Mouse (Mus musculus) MEL (cell line): Measurements from ENCODE around the gene Cdhr4. TPM values are rescaled to one million over a fixed set of nuclear protein-coding genes. Genes with fewer than 3 reads are reported as not detected.
A peak's percentile ranks its signal among the peaks of the same experiment; 100 is the strongest.

ENCODE experiments used
- DNase-seq: peaks from one replicate; pipeline ENCODE4 v3.0.0; 2011; ENCODE audit warnings: low read depth, low spot score
- H3K27ac ChIP-seq: 2 replicates; pipeline ENCODE4 v1.5.1; 2012; ENCODE audit warnings: low read depth, mild to moderate bottlenecking, control low read depth, low read length, moderate library complexity; ENCODE audit not compliant: control insufficient read depth
- H3K27me3 ChIP-seq, 2 experiments: fragments of 150-350 bp in 1 of 2; sonication (generic) in 1 of 2; 2 replicates each; pipeline ENCODE4 v1.6.1; 2012; ENCODE audit warnings: low read length in 2 of 2, mild to moderate bottlenecking in 2 of 2, improper control_type of control experiment in 1 of 2, moderate library complexity in 1 of 2; ENCODE audit not compliant: insufficient read depth in 2 of 2, control insufficient read depth in 1 of 2
- H3K36me3 ChIP-seq, 2 experiments: 2 replicates each; pipeline ENCODE4 v1.6.1; 2012 to 2014; ENCODE audit warnings: low read length in 2 of 2, improper control_type of control experiment in 1 of 2, inconsistent platforms in 1 of 2, mild to moderate bottlenecking in 1 of 2; ENCODE audit not compliant: insufficient read depth in 2 of 2, control insufficient read depth in 1 of 2
- H3K4me1 ChIP-seq, 2 experiments: fragments of 150-350 bp in 1 of 2; sonication (generic) in 1 of 2; 2 replicates each; pipeline ENCODE4 v1.6.1; 2012; ENCODE audit warnings: low read length in 2 of 2, improper control_type of control experiment in 1 of 2, mild to moderate bottlenecking in 1 of 2; ENCODE audit not compliant: insufficient read depth in 2 of 2, control insufficient read depth in 1 of 2
- H3K4me3 ChIP-seq, 2 experiments: fragments of 150-350 bp in 1 of 2; sonication (generic) in 1 of 2; 2 replicates each; pipeline ENCODE4 v1.5.1; 2012; ENCODE audit warnings: low read depth in 2 of 2, low read length in 2 of 2, mild to moderate bottlenecking in 2 of 2, moderate library complexity in 2 of 2, control low read depth in 1 of 2, improper control_type of control experiment in 1 of 2; ENCODE audit not compliant: control insufficient read depth in 1 of 2, insufficient read depth in 1 of 2
- H3K79me2 ChIP-seq: 2 replicates; pipeline ENCODE4 v1.6.1; 2012; ENCODE audit warnings: mild to moderate bottlenecking, low read length, moderate library complexity; ENCODE audit not compliant: control insufficient read depth, poor library complexity, insufficient read depth
- H3K9ac ChIP-seq: 2 replicates; pipeline ENCODE4 v1.6.1; 2012; ENCODE audit warnings: low read depth, mild to moderate bottlenecking, control low read depth, low read length, moderate library complexity; ENCODE audit not compliant: control insufficient read depth, poor library complexity, severe bottlenecking
- H3K9me3 ChIP-seq: fragments of 150-350 bp; sonication (generic); replicated peaks from 2 replicates; pipeline ENCODE4 v1.6.1; 2012; ENCODE audit warnings: mild to moderate bottlenecking, low read length, improper control_type of control experiment, moderate library complexity; ENCODE audit not compliant: insufficient read depth
- BHLHE40 ChIP-seq: IDR thresholded peaks from 2 replicates; pipeline ENCODE4 v1.6.1; 2012; ENCODE audit warnings: low read depth, mild to moderate bottlenecking, inconsistent platforms, low read length, improper control_type of control experiment, borderline replicate concordance
- CHD1 ChIP-seq: IDR thresholded peaks from 2 replicates; pipeline ENCODE4 v1.6.1; 2012; ENCODE audit warnings: low read depth, mild to moderate bottlenecking, inconsistent platforms, low read length, improper control_type of control experiment
- CHD2 ChIP-seq: IDR thresholded peaks from 2 replicates; pipeline ENCODE4 v1.6.1; 2011; ENCODE audit warnings: low read length, improper control_type of control experiment
- ELF1 ChIP-seq: IDR thresholded peaks from 2 replicates; pipeline ENCODE4 v1.6.1; 2014; ENCODE audit warnings: low read depth, mild to moderate bottlenecking, inconsistent platforms, low read length, improper control_type of control experiment, moderate library complexity
- EP300 ChIP-seq, 2 experiments: IDR thresholded peaks; 2 replicates each; pipeline ENCODE4 v1.6.1; 2011; ENCODE audit warnings: improper control_type of control experiment in 2 of 2, low read length in 2 of 2, low read depth in 1 of 2, mild to moderate bottlenecking in 1 of 2
- GABPA ChIP-seq: IDR thresholded peaks from 2 replicates; pipeline ENCODE4 v1.6.1; 2012; ENCODE audit warnings: low read depth, mild to moderate bottlenecking, inconsistent platforms, low read length, improper control_type of control experiment, moderate library complexity
- HCFC1 ChIP-seq: IDR thresholded peaks from 2 replicates; pipeline ENCODE4 v1.6.1; 2012; ENCODE audit warnings: low read depth, mild to moderate bottlenecking, inconsistent platforms, low read length, improper control_type of control experiment, moderate library complexity
- KAT2A ChIP-seq: conservative IDR thresholded peaks from 2 replicates; pipeline ENCODE4 v1.6.1; 2012; ENCODE audit warnings: low read depth, low read length, improper control_type of control experiment, inconsistent platforms
- MAX ChIP-seq: IDR thresholded peaks from 2 replicates; pipeline ENCODE4 v1.6.1; 2011; ENCODE audit warnings: low read length, improper control_type of control experiment
- MEF2A ChIP-seq: IDR thresholded peaks from 2 replicates; pipeline ENCODE4 v1.6.1; 2014; ENCODE audit warnings: low read depth, mild to moderate bottlenecking, inconsistent platforms, low read length, improper control_type of control experiment; ENCODE audit not compliant: poor library complexity, insufficient replicate concordance, severe bottlenecking; ENCODE audit errors: extremely low read depth
- MXI1 ChIP-seq: IDR thresholded peaks from 2 replicates; pipeline ENCODE4 v1.6.1; 2011; ENCODE audit warnings: mild to moderate bottlenecking, low read depth, low read length, improper control_type of control experiment
- MYB ChIP-seq: IDR thresholded peaks from 2 replicates; pipeline ENCODE4 v1.6.1; 2011; ENCODE audit warnings: mild to moderate bottlenecking, low read depth, low read length, improper control_type of control experiment
- MYC ChIP-seq: IDR thresholded peaks from 2 replicates; pipeline ENCODE4 v1.6.1; 2011; ENCODE audit warnings: low read depth, mild to moderate bottlenecking, low read length, improper control_type of control experiment, moderate library complexity
- NELFE ChIP-seq: IDR thresholded peaks from 2 replicates; pipeline ENCODE4 v1.6.1; 2011; ENCODE audit warnings: low read depth, low read length, improper control_type of control experiment
- NRF1 ChIP-seq: IDR thresholded peaks from 2 replicates; pipeline ENCODE4 v1.6.1; 2014; ENCODE audit warnings: low read depth, mild to moderate bottlenecking, inconsistent platforms, low read length, improper control_type of control experiment, moderate library complexity; ENCODE audit not compliant: poor library complexity, insufficient read depth, severe bottlenecking
- POLR2A ChIP-seq, 2 experiments: IDR thresholded peaks; 2 replicates each; pipeline ENCODE4 v1.6.1; 2011 to 2012; ENCODE audit warnings: low read length in 2 of 2, mild to moderate bottlenecking in 2 of 2, control low read depth in 1 of 2, improper control_type of control experiment in 1 of 2, low read depth in 1 of 2, moderate library complexity in 1 of 2; ENCODE audit not compliant: control insufficient read depth in 1 of 2, insufficient read depth in 1 of 2, poor library complexity in 1 of 2
- POLR2AphosphoS5 ChIP-seq: IDR thresholded peaks from 2 replicates; pipeline ENCODE4 v1.6.1; 2012; ENCODE audit warnings: low read depth, borderline replicate concordance, mild to moderate bottlenecking, inconsistent platforms, low read length, moderate library complexity, mixed read lengths
- RAD21 ChIP-seq: IDR thresholded peaks from 2 replicates; pipeline ENCODE4 v1.6.1; 2011; ENCODE audit warnings: mild to moderate bottlenecking, low read depth, low read length, improper control_type of control experiment
- RCOR1 ChIP-seq: IDR thresholded peaks from 2 replicates; pipeline ENCODE4 v1.6.1; 2012; ENCODE audit warnings: low read depth, mild to moderate bottlenecking, inconsistent platforms, low read length, improper control_type of control experiment
- SIN3A ChIP-seq: IDR thresholded peaks from 2 replicates; pipeline ENCODE4 v1.6.1; 2012; ENCODE audit warnings: low read length, improper control_type of control experiment, inconsistent platforms
- SMC3 ChIP-seq: IDR thresholded peaks from 2 replicates; pipeline ENCODE4 v1.6.1; 2011; ENCODE audit warnings: low read depth, low read length, improper control_type of control experiment
- TBP ChIP-seq: IDR thresholded peaks from 2 replicates; pipeline ENCODE4 v1.8.0; 2011; ENCODE audit warnings: low read depth, low read length, improper control_type of control experiment
- TCF12 ChIP-seq: IDR thresholded peaks from 2 replicates; pipeline ENCODE4 v1.6.1; 2014; ENCODE audit warnings: low read depth, mild to moderate bottlenecking, inconsistent platforms, low read length, improper control_type of control experiment, moderate library complexity
- UBTF ChIP-seq: IDR thresholded peaks from 2 replicates; pipeline ENCODE4 v1.6.1; 2012; ENCODE audit warnings: low read depth, mild to moderate bottlenecking, inconsistent platforms, low read length, improper control_type of control experiment, moderate library complexity, borderline replicate concordance; ENCODE audit not compliant: insufficient read depth
- USF1 ChIP-seq: IDR thresholded peaks from 2 replicates; pipeline ENCODE4 v1.6.1; 2014; ENCODE audit warnings: low read depth, mild to moderate bottlenecking, inconsistent platforms, low read length, improper control_type of control experiment, moderate library complexity
- ZKSCAN1 ChIP-seq: IDR thresholded peaks from 2 replicates; pipeline ENCODE4 v1.6.1; 2012; ENCODE audit warnings: low read depth, mild to moderate bottlenecking, inconsistent platforms, low read length, improper control_type of control experiment, moderate library complexity
- ZMIZ1 ChIP-seq: IDR thresholded peaks from 2 replicates; pipeline ENCODE4 v1.6.1; 2012; ENCODE audit warnings: low read depth, mild to moderate bottlenecking, inconsistent platforms, low read length, improper control_type of control experiment, moderate library complexity
- polyA plus RNA-seq, 2 experiments: library from polyadenylated mRNA; stranded (reverse) in 1 of 2; unstranded in 1 of 2; fragments of >175 nt in 1 of 2; fragments of >200 nt in 1 of 2; gene quantifications; 2 replicates each; pipeline versions ENCODE4 v1.2.1 to v1.2.4; 2012; ENCODE audit warnings: low replicate concordance in 2 of 2, low read depth in 1 of 2; ENCODE audit not compliant: insufficient read length in 2 of 2, insufficient read depth in 1 of 2, missing spikeins in 1 of 2
- total RNA-seq: library from RNA; depleted of rRNA; stranded (reverse); fragments of 300-350 nt; gene quantifications from 2 replicates; pipeline ENCODE4 v1.2.3, GENCODE M21; 2012

The Cdhr4 gene
- total and polyA plus RNA-seq, 3 experiments: 1.5 to 4.4 TPM; not detected in 1

DNA sequence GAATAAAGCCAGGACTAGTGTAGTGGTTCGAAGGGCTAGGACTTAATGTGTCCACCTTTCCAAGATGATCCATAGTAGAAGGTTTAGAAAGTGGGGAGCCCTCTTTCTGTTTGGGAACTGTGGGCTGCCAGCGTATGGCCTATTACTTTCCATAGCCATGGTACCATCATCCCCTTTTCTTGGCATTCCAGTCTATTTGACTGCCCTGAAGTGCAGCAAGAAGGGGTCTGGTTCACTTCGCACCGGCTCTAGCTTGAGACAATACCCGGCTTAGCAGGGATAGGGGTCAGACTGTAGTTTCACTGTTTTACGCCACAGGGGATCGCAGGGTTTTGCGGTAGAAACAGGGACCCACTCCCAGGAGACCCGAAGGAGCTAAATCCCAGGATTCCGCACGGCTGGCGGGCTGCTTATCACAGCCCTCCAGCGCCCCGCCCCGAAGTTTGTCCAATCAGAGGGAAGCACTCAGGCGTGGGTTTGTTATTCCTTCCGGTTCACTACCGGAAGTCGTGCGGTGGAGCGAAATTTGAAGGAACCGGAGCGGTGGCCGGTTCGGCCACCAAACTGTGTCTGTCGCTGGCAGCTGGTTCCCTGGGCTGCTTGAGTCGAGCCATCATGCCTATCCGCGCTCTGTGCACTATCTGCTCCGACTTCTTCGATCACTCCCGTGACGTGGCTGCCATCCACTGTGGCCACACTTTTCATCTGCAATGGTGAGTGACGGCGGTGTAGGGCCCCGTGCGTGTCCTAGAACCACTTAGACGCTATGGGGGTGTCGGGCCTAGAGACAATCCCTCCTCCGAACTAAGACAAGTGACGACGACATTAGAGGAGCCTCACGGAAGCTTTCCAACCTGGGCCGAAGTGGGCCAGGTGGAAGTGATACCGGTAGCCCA is 41.6 kb upstream of the Cdhr4 start (continued):
- TF ChIP-seq BHLHE40: no peak
- TF ChIP-seq MYB: no peak
- TF ChIP-seq RCOR1: no peak
- TF ChIP-seq ZMIZ1: peak; percentile 90
- TF ChIP-seq NRF1: no peak
- peak; percentile 72; the same call in 1 of the 2 replicates for TF ChIP-seq KAT2A
- no peak for TF ChIP-seq USF1
- peak; percentile 37 for TF ChIP-seq CHD2
- no peak for TF ChIP-seq GABPA
- TF ChIP-seq POLR2AphosphoS5: no peak
- peak; percentile 91 for TF ChIP-seq HCFC1
- TF ChIP-seq SIN3A: peak; percentile 98
- TF ChIP-seq TBP: peak; percentile 86
- peak; percentile 91 for TF ChIP-seq MAX
- no peak for TF ChIP-seq CHD1
- TF ChIP-seq SMC3: 0 out of 2 replicates have a peak, but pooled peaks have one; percentile 4
- peak; percentile 58 for TF ChIP-seq TCF12
- TF ChIP-seq MYC: peak; percentile 72; the same call in 1 of the 2 replicates
- peak; percentile 67 to 94; a peak in 2 of 4 replicates for TF ChIP-seq POLR2A (IDR thresholded peaks at IDR 0.05; ENCODE audit: control insufficient read depth in 1 of 2, insufficient read depth in 1 of 2, low read depth in 1 of 2, low read length in 2 of 2, poor library complexity in 1 of 2)

GRCm38 (mm10) chr9:107955613-107956289 is 36.5 kb upstream of the Cdhr4 start:
- H3K79me2 ChIP-seq: peaks cover 32% of the 10 kb centered on the region
- H3K27ac ChIP-seq: no peak overlapping the region
- no peak for DNase-seq
- peaks cover 12 to 18% of the 10 kb centered on the region in 2 experiments for H3K36me3 ChIP-seq
- TF ChIP-seq BHLHE40 (no peak), POLR2A (IDR thresholded peaks at IDR 0.05; ENCODE audit: control insufficient read depth in 1 of 2, insufficient read depth in 1 of 2, low read depth in 1 of 2, low read length in 2 of 2, poor library complexity in 1 of 2) (no peak), MXI1 (no peak), MYB (no peak), RAD21 (no peak), NRF1 (no peak), USF1 (no peak), ELF1 (no peak), MEF2A (no peak), NELFE (no peak), MYC (no peak), ZKSCAN1 (no peak), RCOR1 (no peak), POLR2AphosphoS5 (no peak), UBTF (no peak), EP300 (IDR thresholded peaks at IDR 0.05; ENCODE audit: low read depth in 1 of 2, low read length in 2 of 2) (no peak), HCFC1 (no peak)
- H3K27me3 ChIP-seq: no peaks in the 10 kb centered on the region
- H3K9ac ChIP-seq: no peak overlapping the region
- no peaks in the 10 kb centered on the region for H3K9me3 ChIP-seq
- peaks cover 0 to 6% of the 10 kb centered on the region in 2 experiments; a peak in 1 of 4 replicates for H3K4me1 ChIP-seq
- no peak overlapping the region for H3K4me3 ChIP-seq
